20 mouse cellular contexts compared by ENCODE assay signal in the genomic region with DNA sequence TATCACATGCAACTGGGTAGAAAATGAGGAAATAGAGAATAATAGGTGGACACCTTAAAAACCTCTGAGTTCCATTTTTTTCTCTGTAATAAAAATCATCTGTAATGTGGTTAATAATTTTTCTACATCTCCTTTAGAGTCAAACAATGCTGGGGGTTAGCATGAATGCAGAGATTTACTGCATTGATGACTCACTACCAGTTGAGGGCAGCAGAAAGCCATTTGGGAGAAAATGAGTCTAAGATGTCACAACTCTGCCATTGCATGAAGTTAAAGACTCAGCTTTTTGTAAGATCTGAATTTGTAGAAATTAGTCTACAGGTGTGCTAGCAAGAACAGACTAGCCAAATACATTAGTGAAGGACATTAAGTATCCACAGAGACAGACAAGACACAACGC. TPM values are rescaled to one million over a fixed set of nuclear protein-coding genes. Genes with fewer than 3 reads are reported as not detected.
DNase-seq lines count a peak whose midpoint lies in the region; ATAC-seq and TF ChIP-seq lines count a peak whose summit lies in the region.
"Had no signal": no experiment of that assay in that cellular context is flagged by ENCODE, and none has a peak within 500 bp of the region (broad histone marks: within the 10 kb centered on the region; RNA-seq: fewer than 3 reads in every experiment).

No protein-coding gene starts in this region.

- peak; percentile 70 for TF ChIP-seq CTCF in hindbrain, postnatal 0 days (IDR thresholded peaks at IDR 0.05; ENCODE audit: low read depth)
- peak; percentile 80 for TF ChIP-seq CTCF in midbrain, postnatal 0 days (IDR thresholded peaks at IDR 0.05)
- peak; percentile 67 for TF ChIP-seq CTCF in stomach, postnatal 0 days (IDR thresholded peaks at IDR 0.05; ENCODE audit: low read depth)

- peaks cover 12% of the 10 kb centered on the region for H3K27me3 ChIP-seq in forebrain, embryonic 12.5 days
- no peaks in the 10 kb centered on the region for H3K27me3 ChIP-seq in forebrain, embryonic 13.5 days
- H3K27me3 ChIP-seq in hindbrain, postnatal 0 days (ENCODE audit: insufficient read depth, low read length): peaks cover 29% of the 10 kb centered on the region
- H3K27me3 ChIP-seq in hindbrain, embryonic 10.5 days (ENCODE audit: insufficient read depth, poor library complexity, severe bottlenecking): peaks cover 47% of the 10 kb centered on the region
- peaks cover 22% of the 10 kb centered on the region for H3K27me3 ChIP-seq in midbrain, postnatal 0 days (ENCODE audit: insufficient read depth, low read length)
- peaks cover 23% of the 10 kb centered on the region for H3K27me3 ChIP-seq in midbrain, embryonic 11.5 days (ENCODE audit: control insufficient read depth, insufficient read depth, low read length)
- H3K27me3 ChIP-seq in stomach, postnatal 0 days (ENCODE audit: control insufficient read depth, insufficient read depth, low read length): peaks cover 5% of the 10 kb centered on the region; the same call in 1 of the 2 replicates

- 30% methylated on average over 1 of the region's 1 CpGs for WGBS in forebrain, embryonic 12.5 days
- 60% methylated on average over 1 of the region's 1 CpGs for WGBS in forebrain, embryonic 13.5 days
- 44% methylated on average over 1 of the region's 1 CpGs for WGBS in hindbrain, postnatal 0 days
- WGBS in hindbrain, embryonic 10.5 days: 60% methylated on average over 1 of the region's 1 CpGs
- WGBS in midbrain, postnatal 0 days: 65% methylated on average over 1 of the region's 1 CpGs
- 48% methylated on average over 1 of the region's 1 CpGs for WGBS in midbrain, embryonic 11.5 days
- 47% methylated on average over 1 of the region's 1 CpGs for WGBS in stomach, postnatal 0 days

- DNase-seq in hindbrain, postnatal 0 days (ENCODE audit: low spot score): peak; percentile 69
- DNase-seq in hindbrain, embryonic 10.5 days (ENCODE audit: low spot score): no peak
- no peak for DNase-seq in midbrain, postnatal 0 days (ENCODE audit: low spot score)
- no peak for DNase-seq in midbrain, embryonic 11.5 days (ENCODE audit: low spot score, missing footprints)
- DNase-seq in stomach, postnatal 0 days (ENCODE audit: low spot score): no peak
- DNase-seq in layer of hippocampus, adult 8-10 months (ENCODE audit: low spot score in 2 of 2): no peak
- DNase-seq: adrenal gland, postnatal 36 days; B cell, adult 2 months; gastrocnemius, adult 2 months; heart, adult 11 months; lung, adult 18-20 months; thymus, adult 2 months had no signal

- no peaks in the 10 kb centered on the region for H3K36me3 ChIP-seq in forebrain, embryonic 12.5 days (replicated peaks)
- no peaks in the 10 kb centered on the region for H3K36me3 ChIP-seq in forebrain, embryonic 13.5 days (ENCODE audit: poor library complexity, severe bottlenecking)
- H3K36me3 ChIP-seq in hindbrain, postnatal 0 days (ENCODE audit: insufficient read depth, low read length): no peaks in the 10 kb centered on the region
- H3K36me3 ChIP-seq in hindbrain, embryonic 10.5 days: no peaks in the 10 kb centered on the region
- no peaks in the 10 kb centered on the region for H3K36me3 ChIP-seq in midbrain, postnatal 0 days (ENCODE audit: insufficient read depth, low read length)
- H3K36me3 ChIP-seq in midbrain, embryonic 11.5 days (ENCODE audit: control insufficient read depth, insufficient read depth, low read length): no peaks in the 10 kb centered on the region
- no peaks in the 10 kb centered on the region for H3K36me3 ChIP-seq in stomach, postnatal 0 days (ENCODE audit: control insufficient read depth, insufficient read depth, low read length)
- H3K36me3 ChIP-seq: heart, embryonic 15.5 days; neural tube, embryonic 13.5 days had no signal

- no peak overlapping the region for H3K27ac ChIP-seq in forebrain, embryonic 12.5 days
- no peak overlapping the region for H3K27ac ChIP-seq in forebrain, embryonic 13.5 days
- H3K27ac ChIP-seq in hindbrain, postnatal 0 days: no peak overlapping the region
- H3K27ac ChIP-seq in hindbrain, embryonic 10.5 days: no peak overlapping the region
- H3K27ac ChIP-seq in midbrain, postnatal 0 days (ENCODE audit: low read depth, low read length): no peak overlapping the region
- no peak overlapping the region for H3K27ac ChIP-seq in midbrain, embryonic 11.5 days (ENCODE audit: low read depth, low read length)
- H3K27ac ChIP-seq in stomach, postnatal 0 days (replicated peaks): no peak overlapping the region
- H3K27ac ChIP-seq: gastrocnemius, adult 2 months; heart, embryonic 15.5 days; neural tube, embryonic 13.5 days had no signal

- H3K4me1 ChIP-seq in forebrain, embryonic 12.5 days: peaks cover 8% of the 10 kb centered on the region; the same call in 1 of the 2 replicates
- peaks cover 22% of the 10 kb centered on the region for H3K4me1 ChIP-seq in forebrain, embryonic 13.5 days
- no peaks in the 10 kb centered on the region for H3K4me1 ChIP-seq in hindbrain, postnatal 0 days (ENCODE audit: insufficient read depth, low read length)
- H3K4me1 ChIP-seq in hindbrain, embryonic 10.5 days (replicated peaks): peaks cover under 1% of the 10 kb centered on the region; the same call in 1 of the 2 replicates
- no peaks in the 10 kb centered on the region for H3K4me1 ChIP-seq in midbrain, postnatal 0 days (ENCODE audit: insufficient read depth, low read length)
- H3K4me1 ChIP-seq in midbrain, embryonic 11.5 days (ENCODE audit: control insufficient read depth, insufficient read depth, low read length): no peaks in the 10 kb centered on the region
- no peaks in the 10 kb centered on the region for H3K4me1 ChIP-seq in stomach, postnatal 0 days (replicated peaks; ENCODE audit: control insufficient read depth, insufficient read depth)
- H3K4me1 ChIP-seq: heart, embryonic 15.5 days had no signal

- no peaks in the 10 kb centered on the region for H3K9me3 ChIP-seq in forebrain, embryonic 12.5 days
- H3K9me3 ChIP-seq in forebrain, embryonic 13.5 days (replicated peaks): no peaks in the 10 kb centered on the region
- H3K9me3 ChIP-seq in hindbrain, postnatal 0 days (ENCODE audit: low read length): no peaks in the 10 kb centered on the region
- no peaks in the 10 kb centered on the region for H3K9me3 ChIP-seq in hindbrain, embryonic 10.5 days
- no peaks in the 10 kb centered on the region for H3K9me3 ChIP-seq in midbrain, postnatal 0 days (ENCODE audit: low read length)
- H3K9me3 ChIP-seq in midbrain, embryonic 11.5 days (ENCODE audit: control insufficient read depth, low read length): no peaks in the 10 kb centered on the region
- no peaks in the 10 kb centered on the region for H3K9me3 ChIP-seq in stomach, postnatal 0 days (ENCODE audit: control insufficient read depth, low read length)
- H3K9me3 ChIP-seq: heart, embryonic 15.5 days; neural tube, embryonic 13.5 days had no signal

- 0 out of 2 replicates have a peak, but pooled peaks have one; percentile 15 for ATAC-seq in forebrain, embryonic 12.5 days (ENCODE audit: low FRiP score)
- no peak for ATAC-seq in forebrain, embryonic 13.5 days
- ATAC-seq in hindbrain, postnatal 0 days: no peak
- ATAC-seq in midbrain, postnatal 0 days (ENCODE audit: low FRiP score): no peak
- no peak for ATAC-seq in midbrain, embryonic 11.5 days (ENCODE audit: low FRiP score)
- no peak for ATAC-seq in stomach, postnatal 0 days (ENCODE audit: low FRiP score, low TSS enrichment)

- no peak overlapping the region for H3K4me2 ChIP-seq in forebrain, embryonic 12.5 days
- H3K4me2 ChIP-seq in forebrain, embryonic 13.5 days: no peak overlapping the region
- no peak overlapping the region for H3K4me2 ChIP-seq in hindbrain, postnatal 0 days (ENCODE audit: low read depth, low read length)
- no peak overlapping the region for H3K4me2 ChIP-seq in midbrain, postnatal 0 days (ENCODE audit: low read depth, low read length, poor library complexity, severe bottlenecking)
- H3K4me2 ChIP-seq in midbrain, embryonic 11.5 days: no peak overlapping the region
- H3K4me2 ChIP-seq in stomach, postnatal 0 days (replicated peaks; ENCODE audit: low read depth): no peak overlapping the region
- H3K4me2 ChIP-seq: heart, embryonic 15.5 days; neural tube, embryonic 13.5 days had no signal

- no peak overlapping the region for H3K9ac ChIP-seq in forebrain, embryonic 12.5 days
- no peak overlapping the region for H3K9ac ChIP-seq in forebrain, embryonic 13.5 days
- no peak overlapping the region for H3K9ac ChIP-seq in hindbrain, postnatal 0 days (replicated peaks; ENCODE audit: low read length)
- H3K9ac ChIP-seq in midbrain, postnatal 0 days (replicated peaks; ENCODE audit: low read length, poor library complexity, severe bottlenecking): no peak overlapping the region
- H3K9ac ChIP-seq in midbrain, embryonic 11.5 days (ENCODE audit: low read length): no peak overlapping the region
- no peak overlapping the region for H3K9ac ChIP-seq in stomach, postnatal 0 days (ENCODE audit: low read length)
- H3K9ac ChIP-seq: heart, embryonic 15.5 days; neural tube, embryonic 13.5 days had no signal

- TF ChIP-seq EP300 in stomach, postnatal 0 days (optimal IDR thresholded peaks at IDR 0.05): no peak

- H3K4me3 ChIP-seq in forebrain, embryonic 12.5 days (replicated peaks): no peak overlapping the region
- no peak overlapping the region for H3K4me3 ChIP-seq in forebrain, embryonic 13.5 days
- H3K4me3 ChIP-seq in hindbrain, postnatal 0 days (ENCODE audit: low read length): no peak overlapping the region
- H3K4me3 ChIP-seq in hindbrain, embryonic 10.5 days: no peak overlapping the region
- H3K4me3 ChIP-seq in midbrain, postnatal 0 days (ENCODE audit: low read depth, low read length): no peak overlapping the region
- H3K4me3 ChIP-seq in midbrain, embryonic 11.5 days (ENCODE audit: low read depth, low read length): no peak overlapping the region
- no peak overlapping the region for H3K4me3 ChIP-seq in stomach, postnatal 0 days (ENCODE audit: low read depth, low read length)
- H3K4me3 ChIP-seq: gastrocnemius, adult 2 months; heart, embryonic 15.5 days; neural tube, embryonic 13.5 days had no signal

RNA-seq across cellular contexts. Expression of a gene that starts 13.5 kb away (rescaled TPM):
- polyA plus RNA-seq in forebrain, embryonic 12.5 days (2016; fragmentation: Nextera tagmentation; extraction: Ambion mirVana): 59.7 and 68.4 TPM in 2 replicates
- polyA plus RNA-seq in forebrain, embryonic 13.5 days (2015; fragmentation: Nextera tagmentation; extraction: Ambion mirVana): 76.5 and 98.6 TPM in 2 replicates
- 0.16 and 2.3 TPM in 2 replicates for total RNA-seq in hindbrain, postnatal 0 days (2014; rRNA removed)
- not detected in 2 replicates for polyA plus RNA-seq in hindbrain, postnatal 0 days (2015; fragmentation: Nextera tagmentation; extraction: Ambion mirVana)
- polyA plus RNA-seq in hindbrain, embryonic 10.5 days (2016; fragmentation: Nextera tagmentation; extraction: Ambion mirVana): 0.81 and 1.9 TPM in 2 replicates
- 0.05 and 1.4 TPM in 2 replicates for total RNA-seq in midbrain, postnatal 0 days (2014; rRNA removed)
- polyA plus RNA-seq in midbrain, postnatal 0 days (2015; fragmentation: Nextera tagmentation; extraction: Ambion mirVana): 0.15 and 0.77 TPM in 2 replicates
- 0.41 and 0.92 TPM in 2 replicates for polyA plus RNA-seq in midbrain, embryonic 11.5 days (2014; fragmentation: Nextera tagmentation; extraction: Ambion mirVana)
- 0.12 TPM in 1 of 2 replicates, not detected in the other for polyA plus RNA-seq in stomach, postnatal 0 days (2015; fragmentation: Nextera tagmentation; extraction: Ambion mirVana)
- 100 to 1,000 TPM; 124 to 133 (median 128) TPM for total RNA-seq in layer of hippocampus, adult 8-10 months (2022)
- total RNA-seq: adrenal gland, postnatal 36 days; gastrocnemius, adult 2 months; megakaryocyte progenitor cell, adult 5-6 weeks; monocyte, adult 5-6 weeks had no signal
- polyA plus RNA-seq: heart, embryonic 15.5 days; kidney, embryonic 14.5 days; small intestine, adult 2 months had no signal

RNA-seq across cellular contexts. Expression of a gene that starts 16.0 kb away (rescaled TPM):
- polyA plus RNA-seq in forebrain, embryonic 12.5 days (2016; fragmentation: Nextera tagmentation; extraction: Ambion mirVana): 1.9 and 2.2 TPM in 2 replicates
- polyA plus RNA-seq in forebrain, embryonic 13.5 days (2015; fragmentation: Nextera tagmentation; extraction: Ambion mirVana): 1.9 and 2.4 TPM in 2 replicates
- 0.04 TPM in 1 of 2 replicates, not detected in the other for total RNA-seq in hindbrain, postnatal 0 days (2014; rRNA removed)
- not detected in 2 replicates for polyA plus RNA-seq in hindbrain, postnatal 0 days (2015; fragmentation: Nextera tagmentation; extraction: Ambion mirVana)
- polyA plus RNA-seq in hindbrain, embryonic 10.5 days (2016; fragmentation: Nextera tagmentation; extraction: Ambion mirVana): not detected in 2 replicates
- total RNA-seq in midbrain, postnatal 0 days (2014; rRNA removed): 0.27 TPM in 1 of 2 replicates, not detected in the other
- not detected in 2 replicates for polyA plus RNA-seq in midbrain, postnatal 0 days (2015; fragmentation: Nextera tagmentation; extraction: Ambion mirVana)
- 0.07 TPM in 1 of 2 replicates, not detected in the other for polyA plus RNA-seq in midbrain, embryonic 11.5 days (2014; fragmentation: Nextera tagmentation; extraction: Ambion mirVana)
- polyA plus RNA-seq in stomach, postnatal 0 days (2015; fragmentation: Nextera tagmentation; extraction: Ambion mirVana): not detected in 2 replicates
- total RNA-seq in layer of hippocampus, adult 8-10 months (2022): 10 to 100 TPM in 3 of 4 experiments, 1 to 10 TPM in 1; 6.2 to 16.4 (median 10.8) TPM
- total RNA-seq: adrenal gland, postnatal 36 days; gastrocnemius, adult 2 months; megakaryocyte progenitor cell, adult 5-6 weeks; monocyte, adult 5-6 weeks had no signal
- polyA plus RNA-seq: heart, embryonic 15.5 days; kidney, embryonic 14.5 days; neural tube, embryonic 13.5 days; small intestine, adult 2 months had no signal

Comparison
In these comparisons a context has a peak if more than half of its experiments do, and no peak if none do; other contexts are left out.
1. RNA of a gene that starts 13.5 kb away (polyA plus RNA-seq): 76.5 to 98.6 TPM in forebrain, embryonic 13.5 days and 59.7 to 68.4 TPM in forebrain, embryonic 12.5 days; 0.41 to 0.92 TPM in midbrain, embryonic 11.5 days, 0.81 to 1.9 TPM in hindbrain, embryonic 10.5 days, 0.15 to 0.77 TPM in midbrain, postnatal 0 days, not detected in hindbrain, postnatal 0 days and 0.12 TPM in stomach, postnatal 0 days; every median in the first group is over 10 times any median in the second.
2. Peak in every context shown above with its lines, with median percentiles within 50 percentile points of each other: CTCF ChIP-seq.